Mouse (Mus musculus): ENCODE results near the gene Tnfrsf17. TPM values are rescaled to one million over a fixed set of nuclear protein-coding genes. Genes with fewer than 3 reads are reported as not detected.
"Not testable (repeated sequence)": the region's sequence is repeated elsewhere in the genome, so short reads cannot be mapped to it uniquely, and the experiment has no call there.

Tnfrsf17 gene
- total RNA-seq, 2 experiments from 2014 or later, result not detected

GRCm38 (mm10) chr16:11331030-11331429 is 17.4 kb downstream of the Tnfrsf17 start:
- no peak for DNase-seq (ENCODE audit: low spot score in 2 of 2)

- DNase-seq (ENCODE audit: low spot score in 2 of 2), result no peak
These were observed 29.7 kb downstream of the Tnfrsf17 start for GRCm38 (mm10) chr16:11343292-11343815.

- DNase-seq (ENCODE audit: low spot score in 2 of 2), result no peak
These were observed 38.3 kb downstream of the Tnfrsf17 start for GRCm38 (mm10) chr16:11351903-11352302.

- DNase-seq (ENCODE audit: low spot score in 2 of 2), result no peak
These were observed 45.6 kb downstream of the Tnfrsf17 start for GRCm38 (mm10) chr16:11359173-11359572.

- DNase-seq (ENCODE audit: low spot score in 2 of 2), result no peak
These were observed 46.3 kb downstream of the Tnfrsf17 start for GRCm38 (mm10) chr16:11359919-11360318.

GRCm38 (mm10) chr16:11360576-11360975 is 47.0 kb downstream of the Tnfrsf17 start:
- DNase-seq (ENCODE audit: low spot score in 2 of 2), result not testable (repeated sequence)

GRCm38 (mm10) chr16:11365626-11366025 is 52.0 kb downstream of the Tnfrsf17 start:
- DNase-seq (ENCODE audit: low spot score in 2 of 2), result no peak

GRCm38 (mm10) chr16:11366851-11367250 is 53.2 kb downstream of the Tnfrsf17 start:
- no peak for DNase-seq (ENCODE audit: low spot score in 2 of 2)

GRCm38 (mm10) chr16:11368412-11368811 is 54.8 kb downstream of the Tnfrsf17 start:
- no peak for DNase-seq (ENCODE audit: low spot score in 2 of 2)

GRCm38 (mm10) chr16:11369162-11369561 is 55.5 kb downstream of the Tnfrsf17 start:
- no peak for DNase-seq (ENCODE audit: low spot score in 2 of 2)

- no peak for DNase-seq (ENCODE audit: low spot score in 2 of 2)
These were observed 56.0 kb downstream of the Tnfrsf17 start for GRCm38 (mm10) chr16:11369642-11370041.

Other genes starting within 250 kb of the Tnfrsf17 start
- gene Litaf, start 247.7 kb upstream of the Tnfrsf17 start, total RNA-seq (2021), result 10 to 100 TPM; 49.1 to 53.1 TPM
- 10 to 100 TPM; 21.0 to 24.6 TPM for gene Txndc11, start 179.2 kb upstream of the Tnfrsf17 start, total RNA-seq (2021)
- 10 to 100 TPM; 50.3 to 67.3 TPM for gene Zc3h7a, start 137.4 kb upstream of the Tnfrsf17 start, total RNA-seq (2021)
- 10 to 100 TPM; 65.5 to 69.5 TPM for gene Rsl1d1, start 110.5 kb upstream of the Tnfrsf17 start, total RNA-seq (2021)
- 10 to 100 TPM; 71.7 to 80.3 TPM for gene Gspt1, start 59.5 kb upstream of the Tnfrsf17 start, total RNA-seq (2021)
- gene Snx29, start 9.1 kb downstream of the Tnfrsf17 start, total RNA-seq (2021), result 10 to 100 TPM; 20.9 to 21.0 TPM